Mouse (Mus musculus) spleen, adult 2 months (tissue): ENCODE results near the gene Ranbp3l. TPM values are rescaled to one million over a fixed set of nuclear protein-coding genes. Genes with fewer than 3 reads are reported as not detected.

Experiments used
- DNase-seq, 2 experiments: peaks; one replicate each; pipeline versions ENCODE4 v3.0.0 to v3.0.0-alpha.2; 2012 to 2021; ENCODE audit warnings: low spot score in 2 of 2, low read depth in 1 of 2
- H3K27ac ChIP-seq: fragments of 200-500 bp; 2 replicates; pipeline ENCODE4 v1.5.1; 2012; ENCODE audit warnings: low read length, inconsistent platforms; ENCODE audit not compliant: insufficient read depth
- H3K27me3 ChIP-seq: fragments of 200-500 bp; 2 replicates; pipeline ENCODE4 v1.6.1; 2012; ENCODE audit warnings: mild to moderate bottlenecking, moderate library complexity, low read length, inconsistent platforms; ENCODE audit not compliant: control insufficient read depth, insufficient read depth
- H3K36me3 ChIP-seq: fragments of 200-500 bp; 2 replicates; pipeline ENCODE4 v1.6.1; 2012; ENCODE audit warnings: mild to moderate bottlenecking, low read length, inconsistent platforms; ENCODE audit not compliant: control insufficient read depth, insufficient read depth
- H3K4me1 ChIP-seq: fragments of 200-500 bp; 2 replicates; pipeline ENCODE4 v1.6.1; 2011; ENCODE audit warnings: inconsistent platforms; ENCODE audit not compliant: control insufficient read depth, insufficient read depth, insufficient read length
- H3K4me3 ChIP-seq: fragments of 200-500 bp; 2 replicates; pipeline ENCODE4 v1.5.1; 2011; ENCODE audit warnings: mild to moderate bottlenecking, inconsistent platforms; ENCODE audit not compliant: insufficient read depth, insufficient read length; ENCODE audit errors: extremely low read depth
- CTCF ChIP-seq: fragments of 200-500 bp; IDR thresholded peaks from 2 replicates; pipeline ENCODE4 v1.5.1; 2011; ENCODE audit warnings: mild to moderate bottlenecking, inconsistent platforms; ENCODE audit not compliant: insufficient read depth, insufficient read length, insufficient replicate concordance; ENCODE audit errors: extremely low read depth
- POLR2A ChIP-seq: fragments of 200-500 bp; IDR thresholded peaks from 2 replicates; pipeline ENCODE4 v1.6.1; 2011; ENCODE audit warnings: low read depth, low read length, inconsistent platforms
- WGBS: fragments of 180-500 bp; shearing (Covaris S2); methylation state at CpG from one replicate; pipeline ENCODE4 v1.1.7; 2018; 5-methylcytosine and 5-hydroxymethylcytosine counted together
- polyA plus RNA-seq: library from polyadenylated mRNA; depleted of rRNA; stranded (reverse); fragments of >200 nt; gene quantifications from 2 replicates; pipeline ENCODE4 v1.2.3, GENCODE M21; 2012

Gene Ranbp3l
- polyA plus RNA-seq, 1 experiment = 0.07 TPM

GRCm38 (mm10) chr15:9074139-9074538 lies 106.4 kb downstream of the Ranbp3l start:
- Histone ChIP-seq H3K36me3 (no peaks in the 10 kb centered on the region), H3K27me3 (no peaks in the 10 kb centered on the region), H3K27ac (no peak overlapping the region), H3K4me3 (no peak overlapping the region), H3K4me1 (no peaks in the 10 kb centered on the region)
- no peak for DNase-seq
- 58% methylated on average over 2 of the region's 2 CpGs for WGBS
- TF ChIP-seq POLR2A = no peak

- Histone ChIP-seq H3K36me3 (no peaks in the 10 kb centered on the region), H3K27me3 (no peaks in the 10 kb centered on the region), H3K4me3 (no peak overlapping the region), H3K27ac (no peak overlapping the region), H3K4me1 (no peaks in the 10 kb centered on the region)
- no peak for DNase-seq
- WGBS = 51% methylated on average over 4 of the region's 4 CpGs
- TF ChIP-seq CTCF (no peak), POLR2A (no peak)
These were observed 106.9 kb downstream of the Ranbp3l start for GRCm38 (mm10) chr15:9074671-9075070.

GRCm38 (mm10) chr15:9075608-9076200 lies 108.0 kb downstream of the Ranbp3l start:
- H3K36me3 ChIP-seq = no peaks in the 10 kb centered on the region
- H3K4me1 ChIP-seq = no peaks in the 10 kb centered on the region
- no peak for TF ChIP-seq POLR2A
- no peak for TF ChIP-seq CTCF
- H3K27me3 ChIP-seq = no peaks in the 10 kb centered on the region
- H3K27ac ChIP-seq = peak overlapping the region; percentile 45; the same call in 1 of the 2 replicates
- WGBS = 79% methylated on average over 14 of the region's 14 CpGs
- no peak for DNase-seq
- no peak overlapping the region for H3K4me3 ChIP-seq

GRCm38 (mm10) chr15:9078481-9079300 lies 110.9 kb downstream of the Ranbp3l start:
- Histone ChIP-seq H3K4me1 (no peaks in the 10 kb centered on the region), H3K36me3 (no peaks in the 10 kb centered on the region), H3K27me3 (no peaks in the 10 kb centered on the region), H3K27ac (no peak overlapping the region; the same call in 1 of the 2 replicates), H3K4me3 (no peak overlapping the region)
- no peak for TF ChIP-seq POLR2A
- no peak for TF ChIP-seq CTCF
- 79% methylated on average over 12 of the region's 12 CpGs for WGBS
- DNase-seq = no peak

- TF ChIP-seq POLR2A = no peak
- TF ChIP-seq CTCF = no peak
- no peak for DNase-seq
- no peaks in the 10 kb centered on the region for H3K27me3 ChIP-seq
- H3K4me3 ChIP-seq = no peak overlapping the region
- H3K27ac ChIP-seq = no peak overlapping the region
- 81% methylated on average over 5 of the region's 5 CpGs for WGBS
- H3K4me1 ChIP-seq = no peaks in the 10 kb centered on the region
- H3K36me3 ChIP-seq = no peaks in the 10 kb centered on the region
These were observed 111.9 kb downstream of the Ranbp3l start for GRCm38 (mm10) chr15:9079626-9080025.

- TF ChIP-seq POLR2A = no peak
- no peak for TF ChIP-seq CTCF
- WGBS = 62% methylated on average over 4 of the region's 4 CpGs
- H3K27ac ChIP-seq = no peak overlapping the region
- H3K36me3 ChIP-seq = no peaks in the 10 kb centered on the region
- no peak for DNase-seq
- H3K4me1 ChIP-seq = no peaks in the 10 kb centered on the region
- no peaks in the 10 kb centered on the region for H3K27me3 ChIP-seq
- no peak overlapping the region for H3K4me3 ChIP-seq
These were observed 112.5 kb downstream of the Ranbp3l start for GRCm38 (mm10) chr15:9080206-9080605.

GRCm38 (mm10) chr15:9081294-9081693 lies 113.5 kb downstream of the Ranbp3l start:
- 89% methylated on average over 3 of the region's 3 CpGs for WGBS
- DNase-seq = no peak
- H3K36me3 ChIP-seq = peaks cover 2% of the 10 kb centered on the region
- H3K27me3 ChIP-seq = no peaks in the 10 kb centered on the region
- H3K4me3 ChIP-seq = no peak overlapping the region
- TF ChIP-seq CTCF (no peak), POLR2A (no peak)
- H3K27ac ChIP-seq = no peak overlapping the region
- H3K4me1 ChIP-seq = no peaks in the 10 kb centered on the region
